Mouse (Mus musculus): ENCODE measurements around the gene Pusl1.

DNA sequence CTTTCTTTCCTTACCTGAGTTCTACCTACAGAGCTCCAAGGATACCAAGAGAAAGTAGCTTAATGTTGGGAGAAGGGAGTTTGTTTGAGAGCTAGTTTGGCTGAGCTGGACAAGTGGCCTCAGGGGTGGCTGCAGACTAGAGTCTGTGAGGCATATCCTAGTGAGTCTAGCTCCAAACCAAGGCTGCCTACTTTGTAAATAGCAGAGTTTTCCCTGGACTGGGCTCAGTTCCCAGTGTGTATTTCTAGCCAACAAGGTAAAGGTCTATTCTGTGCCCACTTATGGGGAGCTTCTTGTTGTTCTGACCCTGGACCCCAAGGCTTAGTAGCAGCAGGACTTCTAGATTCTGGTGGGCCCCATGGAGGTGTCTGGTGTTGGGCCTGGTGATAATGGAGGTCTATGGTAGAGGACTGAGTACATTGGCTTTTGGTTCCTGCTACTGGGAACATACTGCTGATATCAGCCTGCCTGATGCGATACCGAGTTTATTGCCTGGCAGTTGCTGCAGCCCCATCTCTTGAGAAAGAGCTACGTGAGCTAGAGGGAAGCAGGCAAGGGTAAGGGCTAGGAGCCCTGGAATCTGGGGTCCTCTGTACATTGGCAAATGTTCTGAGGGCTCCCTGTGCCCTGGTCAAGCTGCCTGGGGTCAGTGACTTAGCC is 41.7 kb downstream of the Pusl1 start:
- no peak for TF ChIP-seq CTCF (IDR thresholded peaks at IDR 0.05; ENCODE audit: extremely low read depth, insufficient read length, insufficient replicate concordance, low read depth, low read length)
- TF ChIP-seq POLR2A (IDR thresholded peaks at IDR 0.05; ENCODE audit: low read depth, low read length): no peak

Measured in small intestine, adult 2 months (tissue).